Mouse (Mus musculus): Measurements from ENCODE around the gene Akr1c21. TPM values are rescaled to one million over a fixed set of nuclear protein-coding genes. Genes with fewer than 3 reads are reported as not detected.

Akr1c21 gene
- polyA plus RNA-seq (2014; fragmentation: Illumina TruSeq; extraction: RNeasy Lipid Tissue Mini Kit (QIAGEN cat#74804); ENCODE audit: low read depth, low replicate concordance) = not detected

GRCm38 (mm10) chr13:4573871-4574270 lies at the start of gene Akr1c21:
Akr1c21 (plus strand) TSS chr13:4574075.

DNA sequence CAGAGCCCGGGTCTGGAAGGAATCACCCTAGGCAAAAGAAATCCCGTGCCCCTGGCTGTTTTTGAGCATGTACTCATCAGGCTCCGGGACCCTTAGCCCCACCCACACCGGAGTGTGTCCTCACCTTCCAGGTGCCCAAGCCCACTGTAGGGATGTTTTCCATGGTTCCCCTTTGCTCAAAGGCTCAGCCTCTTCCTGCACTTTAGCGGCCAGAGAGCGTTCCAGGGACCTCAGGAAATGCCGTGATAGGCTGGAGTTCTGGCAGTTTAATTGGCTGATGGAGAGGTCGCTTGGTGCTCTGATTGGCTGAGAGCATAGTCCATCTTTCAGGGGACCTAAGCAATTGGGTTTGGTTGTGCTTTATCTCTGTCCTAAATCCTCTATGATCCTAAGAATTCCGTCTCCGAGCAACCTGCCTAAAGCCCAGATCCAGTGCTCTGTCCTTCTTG lies 35.1 kb downstream of the Akr1c21 start, which contains the start of gene Akr1e1:
TSS of gene Akr1e1 (minus strand) at position 214 of the 449 bp plus-strand sequence.

Other genes starting within 250 kb of the Akr1c21 start
- 1.7 TPM for gene Akr1c6, start 139.8 kb upstream of the Akr1c21 start, polyA plus RNA-seq (2014; fragmentation: Illumina TruSeq; extraction: RNeasy Lipid Tissue Mini Kit (QIAGEN cat#74804); ENCODE audit: low read depth, low replicate concordance)
- not detected for gene Akr1c20, start 50.7 kb upstream of the Akr1c21 start, polyA plus RNA-seq (2014; fragmentation: Illumina TruSeq; extraction: RNeasy Lipid Tissue Mini Kit (QIAGEN cat#74804); ENCODE audit: low read depth, low replicate concordance)
- 37.4 TPM for gene Akr1e1, start 35.1 kb downstream of the Akr1c21 start, polyA plus RNA-seq (2014; fragmentation: Illumina TruSeq; extraction: RNeasy Lipid Tissue Mini Kit (QIAGEN cat#74804); ENCODE audit: low read depth, low replicate concordance)